Mouse (Mus musculus): ENCODE results near the gene Olfr1219. TPM values are rescaled to one million over a fixed set of nuclear protein-coding genes. Genes with fewer than 3 reads are reported as not detected.

Olfr1219 gene
- total and polyA plus RNA-seq, 3 experiments: not detected

DNA sequence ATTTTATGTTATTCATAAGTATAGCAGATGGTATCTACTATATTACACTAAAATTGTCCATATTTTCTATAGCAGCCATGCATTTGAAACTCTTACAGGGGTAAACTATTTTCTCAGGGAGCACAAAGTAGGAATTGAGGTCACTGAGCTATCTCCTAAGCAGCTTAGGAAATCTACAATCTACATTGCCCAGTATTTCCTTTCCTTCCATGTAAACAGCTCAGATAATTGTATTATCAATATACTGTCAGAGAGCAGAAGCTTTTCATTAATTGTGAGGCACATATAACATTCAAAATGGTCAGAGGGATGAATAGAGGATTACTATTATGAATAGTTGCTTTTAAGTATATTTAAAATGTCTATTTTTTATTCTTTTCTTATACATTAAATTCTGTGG is 1.8 kb downstream of the Olfr1219 start:
- H3K79me2 ChIP-seq (replicated peaks; ENCODE audit: control insufficient read depth, insufficient read depth, low read length): no peaks in the 10 kb centered on the region
- no peak for DNase-seq
- intact Hi-C loops (cut with DNase I): no loop called here
- H3K9ac ChIP-seq (ENCODE audit: low read depth, low read length): no peak overlapping the region
- no peaks in the 10 kb centered on the region for H3K27me3 ChIP-seq (ENCODE audit: control insufficient read depth, insufficient read depth, low read length)
- no peaks in the 10 kb centered on the region for H3K36me3 ChIP-seq (ENCODE audit: control insufficient read depth, insufficient read depth, low read length)
- H3K27ac ChIP-seq: no peak overlapping the region
- no peak overlapping the region for H3K4me3 ChIP-seq
- TF ChIP-seq EP300 (IDR thresholded peaks at IDR 0.05; ENCODE audit: insufficient read depth, low read depth, low read length): no peak
- no peak for TF ChIP-seq CTCF (IDR thresholded peaks at IDR 0.05)
- no peak for TF ChIP-seq POLR2A (IDR thresholded peaks at IDR 0.05; ENCODE audit: insufficient read depth, low read depth, low read length)
- no peaks in the 10 kb centered on the region for H3K4me1 ChIP-seq (ENCODE audit: control insufficient read depth, insufficient read depth, low read length)

- TF ChIP-seq CTCF (IDR thresholded peaks at IDR 0.05): no peak
- TF ChIP-seq POLR2A (IDR thresholded peaks at IDR 0.05; ENCODE audit: insufficient read depth, low read depth, low read length): no peak
- no peak for TF ChIP-seq EP300 (IDR thresholded peaks at IDR 0.05; ENCODE audit: insufficient read depth, low read depth, low read length)
- Histone ChIP-seq H3K79me2 (replicated peaks; ENCODE audit: control insufficient read depth, insufficient read depth, low read length) (no peaks in the 10 kb centered on the region), H3K27me3 (ENCODE audit: control insufficient read depth, insufficient read depth, low read length) (no peaks in the 10 kb centered on the region), H3K36me3 (ENCODE audit: control insufficient read depth, insufficient read depth, low read length) (no peaks in the 10 kb centered on the region), H3K27ac (no peak within 1 kb of the TSS), H3K4me3 (no peak within 1 kb of the TSS), H3K4me1 (ENCODE audit: control insufficient read depth, insufficient read depth, low read length) (no peaks in the 10 kb centered on the region), H3K9ac (ENCODE audit: low read depth, low read length) (no peak within 1 kb of the TSS)
- intact Hi-C loops (cut with DNase I): no loop called here
- no peak for DNase-seq
Measured at GRCm38 (mm10) chr2:89061087-89061486, 22.2 kb downstream of the Olfr1219 start, which contains the start of gene Olfr1218. TSS of gene Olfr1218 (minus strand) at chr2:89061187.

GRCm38 (mm10) chr2:89031965-89032364 is 51.3 kb downstream of the Olfr1219 start, which contains the start of gene Olfr1217:
TSS of gene Olfr1217 (minus strand) at chr2:89032065.
- no peaks in the 10 kb centered on the region for H3K4me1 ChIP-seq (ENCODE audit: control insufficient read depth, insufficient read depth, low read length)
- H3K27me3 ChIP-seq (ENCODE audit: control insufficient read depth, insufficient read depth, low read length): no peaks in the 10 kb centered on the region
- intact Hi-C loops (cut with DNase I): no loop called here
- H3K36me3 ChIP-seq (ENCODE audit: control insufficient read depth, insufficient read depth, low read length): no peaks in the 10 kb centered on the region
- no peak for TF ChIP-seq POLR2A (IDR thresholded peaks at IDR 0.05; ENCODE audit: insufficient read depth, low read depth, low read length)
- TF ChIP-seq CTCF (IDR thresholded peaks at IDR 0.05): no peak
- TF ChIP-seq EP300 (IDR thresholded peaks at IDR 0.05; ENCODE audit: insufficient read depth, low read depth, low read length): no peak
- no peak for DNase-seq
- no peak within 1 kb of the TSS for H3K9ac ChIP-seq (ENCODE audit: low read depth, low read length)
- H3K27ac ChIP-seq: no peak within 1 kb of the TSS
- WGBS: 56% methylated on average over 2 of the region's 2 CpGs
- H3K79me2 ChIP-seq (replicated peaks; ENCODE audit: control insufficient read depth, insufficient read depth, low read length): no peaks in the 10 kb centered on the region
- no peak within 1 kb of the TSS for H3K4me3 ChIP-seq

Other genes starting within 250 kb of the Olfr1219 start
- gene Olfr1204, start 234.2 kb downstream of the Olfr1219 start, total RNA-seq (2021): not detected
- gene Olfr1204, start 234.2 kb downstream of the Olfr1219 start, polyA plus RNA-seq (2012; rRNA removed): not detected in 2 replicates
- not detected for gene Olfr1206, start 220.3 kb downstream of the Olfr1219 start, total RNA-seq (2021)
- not detected in 2 replicates for gene Olfr1206, start 220.3 kb downstream of the Olfr1219 start, polyA plus RNA-seq (2012; rRNA removed)
- not detected for gene Olfr1208, start 181.2 kb downstream of the Olfr1219 start, total RNA-seq (2021)
- gene Olfr1208, start 181.2 kb downstream of the Olfr1219 start, polyA plus RNA-seq (2012; rRNA removed): not detected in 2 replicates
- not detected for gene Olfr1209, start 168.4 kb downstream of the Olfr1219 start, total RNA-seq (2021)
- not detected in 2 replicates for gene Olfr1209, start 168.4 kb downstream of the Olfr1219 start, polyA plus RNA-seq (2012; rRNA removed)
- not detected for gene Olfr1211, start 145.4 kb downstream of the Olfr1219 start, total RNA-seq (2021)
- not detected in 2 replicates for gene Olfr1211, start 145.4 kb downstream of the Olfr1219 start, polyA plus RNA-seq (2012; rRNA removed)
- not detected for gene Olfr1212, start 129.5 kb downstream of the Olfr1219 start, total RNA-seq (2021)
- gene Olfr1212, start 129.5 kb downstream of the Olfr1219 start, polyA plus RNA-seq (2012; rRNA removed): not detected in 2 replicates
- gene Gm13762, start 103.2 kb downstream of the Olfr1219 start, total RNA-seq (2021): not detected
- not detected in 2 replicates for gene Gm13762, start 103.2 kb downstream of the Olfr1219 start, polyA plus RNA-seq (2012; rRNA removed)
- gene Olfr1214, start 90.9 kb downstream of the Olfr1219 start, total RNA-seq (2021): not detected
- gene Olfr1214, start 90.9 kb downstream of the Olfr1219 start, polyA plus RNA-seq (2012; rRNA removed): not detected in 2 replicates
- not detected for gene Olfr1215, start 76.5 kb downstream of the Olfr1219 start, total RNA-seq (2021)
- gene Olfr1215, start 76.5 kb downstream of the Olfr1219 start, polyA plus RNA-seq (2012; rRNA removed): not detected in 2 replicates
- gene Olfr1216, start 65.2 kb downstream of the Olfr1219 start, total RNA-seq (2021): not detected
- not detected in 2 replicates for gene Olfr1216, start 65.2 kb downstream of the Olfr1219 start, polyA plus RNA-seq (2012; rRNA removed)
- gene Olfr1217, start 51.4 kb downstream of the Olfr1219 start, total RNA-seq (2021): not detected
- not detected in 2 replicates for gene Olfr1217, start 51.4 kb downstream of the Olfr1219 start, polyA plus RNA-seq (2012; rRNA removed)
- gene Olfr1218, start 22.3 kb downstream of the Olfr1219 start, total RNA-seq (2021): not detected
- gene Olfr1218, start 22.3 kb downstream of the Olfr1219 start, polyA plus RNA-seq (2012; rRNA removed): not detected in 2 replicates
- not detected for gene Olfr1220, start 23.3 kb upstream of the Olfr1219 start, total RNA-seq (2021)
- not detected in 2 replicates for gene Olfr1220, start 23.3 kb upstream of the Olfr1219 start, polyA plus RNA-seq (2012; rRNA removed)
- gene Olfr1221, start 33.8 kb upstream of the Olfr1219 start, total RNA-seq (2021): not detected
- gene Olfr1221, start 33.8 kb upstream of the Olfr1219 start, polyA plus RNA-seq (2012; rRNA removed): not detected in 2 replicates
- not detected for gene Olfr1222, start 49.5 kb upstream of the Olfr1219 start, total RNA-seq (2021)
- not detected in 2 replicates for gene Olfr1222, start 49.5 kb upstream of the Olfr1219 start, polyA plus RNA-seq (2012; rRNA removed)
- not detected for gene Olfr1223, start 68.0 kb upstream of the Olfr1219 start, total RNA-seq (2021)
- not detected in 2 replicates for gene Olfr1223, start 68.0 kb upstream of the Olfr1219 start, polyA plus RNA-seq (2012; rRNA removed)
- not detected for gene Olfr1224-ps1, start 80.6 kb upstream of the Olfr1219 start, total RNA-seq (2021)
- gene Olfr1224-ps1, start 80.6 kb upstream of the Olfr1219 start, polyA plus RNA-seq (2012; rRNA removed): not detected in 2 replicates
- not detected for gene Olfr1225, start 91.2 kb upstream of the Olfr1219 start, total RNA-seq (2021)
- not detected in 2 replicates for gene Olfr1225, start 91.2 kb upstream of the Olfr1219 start, polyA plus RNA-seq (2012; rRNA removed)
- gene Olfr1226, start 116.5 kb upstream of the Olfr1219 start, total RNA-seq (2021): not detected
- not detected in 2 replicates for gene Olfr1226, start 116.5 kb upstream of the Olfr1219 start, polyA plus RNA-seq (2012; rRNA removed)
- not detected for gene Olfr1228, start 170.5 kb upstream of the Olfr1219 start, total RNA-seq (2021)
- not detected in 2 replicates for gene Olfr1228, start 170.5 kb upstream of the Olfr1219 start, polyA plus RNA-seq (2012; rRNA removed)
- not detected for gene Olfr1229, start 204.5 kb upstream of the Olfr1219 start, total RNA-seq (2021)
- not detected in 2 replicates for gene Olfr1229, start 204.5 kb upstream of the Olfr1219 start, polyA plus RNA-seq (2012; rRNA removed)
- not detected for gene Olfr1230, start 213.8 kb upstream of the Olfr1219 start, total RNA-seq (2021)
- not detected in 2 replicates for gene Olfr1230, start 213.8 kb upstream of the Olfr1219 start, polyA plus RNA-seq (2012; rRNA removed)
- not detected for gene Olfr1231, start 223.6 kb upstream of the Olfr1219 start, total RNA-seq (2021)
- not detected in 2 replicates for gene Olfr1231, start 223.6 kb upstream of the Olfr1219 start, polyA plus RNA-seq (2012; rRNA removed)
- not detected for gene Olfr1232, start 246.2 kb upstream of the Olfr1219 start, total RNA-seq (2021)
- gene Olfr1232, start 246.2 kb upstream of the Olfr1219 start, polyA plus RNA-seq (2012; rRNA removed): not detected in 2 replicates